ENCODE assay signal across 10 mouse cellular contexts in genomic region chr10:62104835-62105576, GRCm38 (mm10). TPM values are rescaled to one million over a fixed set of nuclear protein-coding genes. Genes with fewer than 3 reads are reported as not detected.
A peak's percentile ranks its signal among the peaks of the same experiment; 100 is the strongest.
DNase-seq lines count a peak whose midpoint lies in the region; ATAC-seq and TF ChIP-seq lines count a peak whose summit lies in the region.
"Had no signal": no experiment of that assay in that cellular context is flagged by ENCODE, and none has a peak within 500 bp of the region (broad histone marks: within the 10 kb centered on the region; RNA-seq: fewer than 3 reads in every experiment).

No protein-coding gene starts in this region.

- TF ChIP-seq RAD21 in MEL (IDR thresholded peaks at IDR 0.05; ENCODE audit: low read depth, low read length) = peak; percentile 76

- TF ChIP-seq POLR2A in MEL (IDR thresholded peaks at IDR 0.05; ENCODE audit: control insufficient read depth in 1 of 2, insufficient read depth in 1 of 2, low read depth in 1 of 2, low read length in 2 of 2, poor library complexity in 1 of 2) = no peak

- no peak for TF ChIP-seq EP300 in heart, postnatal 0 days (IDR thresholded peaks at IDR 0.05; ENCODE audit: low read depth)
- no peak for TF ChIP-seq EP300 in MEL (IDR thresholded peaks at IDR 0.05; ENCODE audit: low read depth in 1 of 2, low read length in 2 of 2)

- no peak overlapping the region for H3K4me2 ChIP-seq in heart, postnatal 0 days (ENCODE audit: low read depth, low read length)
- no peak overlapping the region for H3K4me2 ChIP-seq in heart, embryonic 11.5 days
- H3K4me2 ChIP-seq: embryonic facial prominence, embryonic 12.5 days had no signal

- intact Hi-C loops in left cerebral cortex, adult 2 months (cut with DNase I) = loop anchor here (1.0 kb wide), 2 partner anchors 78 to 138 kb away; no protein-coding TSS in a partner anchor

- H3K36me3 ChIP-seq in heart, postnatal 0 days (replicated peaks; ENCODE audit: control insufficient read depth, insufficient read depth, low read length) = no peaks in the 10 kb centered on the region
- no peaks in the 10 kb centered on the region for H3K36me3 ChIP-seq in heart, embryonic 11.5 days (ENCODE audit: control insufficient read depth, insufficient read depth, low read length)
- H3K36me3 ChIP-seq in MEL (ENCODE audit: control insufficient read depth in 1 of 2, insufficient read depth in 2 of 2, low read length in 2 of 2) = no peaks in the 10 kb centered on the region
- H3K36me3 ChIP-seq: embryonic facial prominence, embryonic 12.5 days had no signal

- H3K4me1 ChIP-seq in heart, postnatal 0 days (ENCODE audit: control insufficient read depth, insufficient read depth) = no peaks in the 10 kb centered on the region
- H3K4me1 ChIP-seq in heart, embryonic 11.5 days (ENCODE audit: control insufficient read depth, insufficient read depth, low read length) = no peaks in the 10 kb centered on the region
- H3K4me1 ChIP-seq in MEL (ENCODE audit: control insufficient read depth in 1 of 2, insufficient read depth in 2 of 2, low read length in 2 of 2) = no peaks in the 10 kb centered on the region

- H3K9me3 ChIP-seq in heart, postnatal 0 days (replicated peaks; ENCODE audit: control insufficient read depth, low read length) = no peaks in the 10 kb centered on the region
- H3K9me3 ChIP-seq in heart, embryonic 11.5 days (replicated peaks; ENCODE audit: control insufficient read depth, low read length) = no peaks in the 10 kb centered on the region
- no peaks in the 10 kb centered on the region for H3K9me3 ChIP-seq in MEL (replicated peaks; ENCODE audit: insufficient read depth, low read length)
- H3K9me3 ChIP-seq: embryonic facial prominence, embryonic 12.5 days had no signal

- WGBS in heart, postnatal 0 days = 21% methylated on average over 7 of the region's 7 CpGs
- WGBS in heart, embryonic 11.5 days (ENCODE audit: insufficient replicate concordance) = 20% methylated on average over 7 of the region's 7 CpGs

- peaks cover 53% of the 10 kb centered on the region for H3K27me3 ChIP-seq in heart, postnatal 0 days (ENCODE audit: control insufficient read depth, insufficient read depth, low read length)
- H3K27me3 ChIP-seq in heart, embryonic 11.5 days (ENCODE audit: control insufficient read depth, insufficient read depth, low read length) = peaks cover 54% of the 10 kb centered on the region
- no peaks in the 10 kb centered on the region for H3K27me3 ChIP-seq in MEL (ENCODE audit: control insufficient read depth in 1 of 2, insufficient read depth in 2 of 2, low read length in 2 of 2)

- peak; percentile 38 for DNase-seq in heart, postnatal 0 days (ENCODE audit: low spot score)
- peak; percentile 72 for DNase-seq in MEL (ENCODE audit: low read depth, low spot score)
- peak; percentile 69 for DNase-seq in cerebellum, adult 11-12 months
- peak; percentile 77 to 78 for DNase-seq in frontal cortex, postnatal 36 days (ENCODE audit: low spot score in 2 of 2)
- peak; percentile 68 to 82 for DNase-seq in left cerebral cortex, adult 2 months (ENCODE audit: extremely low spot score in 1 of 2, low spot score in 2 of 2)
- DNase-seq in naive thymus-derived CD4-positive, alpha-beta T cell, adult 2 months (ENCODE audit: low read depth) = peak; percentile 40
- peak; percentile 36 for DNase-seq in testis, postnatal 14 days (ENCODE audit: low spot score)

- ATAC-seq in heart, postnatal 0 days (ENCODE audit: insufficient read depth, low read depth) = no peak
- no peak for ATAC-seq in heart, embryonic 11.5 days (replicated peaks; ENCODE audit: insufficient number of reproducible peaks, low FRiP score, low TSS enrichment)

- no peak overlapping the region for H3K27ac ChIP-seq in heart, postnatal 0 days (ENCODE audit: low read depth)
- H3K27ac ChIP-seq in heart, embryonic 11.5 days (ENCODE audit: low read depth, low read length) = no peak overlapping the region
- H3K27ac ChIP-seq in MEL (ENCODE audit: control insufficient read depth, low read depth, low read length) = no peak overlapping the region
- H3K27ac ChIP-seq in left cerebral cortex, adult 2 months = 0 out of 2 replicates have a peak overlapping the region, but pooled peaks have one; percentile 19
- H3K27ac ChIP-seq: embryonic facial prominence, embryonic 12.5 days; macrophage had no signal

- H3K9ac ChIP-seq in heart, postnatal 0 days (replicated peaks; ENCODE audit: low read depth, low read length) = no peak overlapping the region
- H3K9ac ChIP-seq in heart, embryonic 11.5 days (ENCODE audit: low read depth, low read length) = no peak overlapping the region
- no peak overlapping the region for H3K9ac ChIP-seq in MEL (ENCODE audit: control insufficient read depth, low read depth, low read length, poor library complexity, severe bottlenecking)
- H3K9ac ChIP-seq: embryonic facial prominence, embryonic 12.5 days had no signal

- H3K79me2 ChIP-seq in MEL (ENCODE audit: control insufficient read depth, insufficient read depth, low read length, poor library complexity) = no peaks in the 10 kb centered on the region

- peak; percentile 85 for TF ChIP-seq CTCF in heart, postnatal 0 days (IDR thresholded peaks at IDR 0.05; ENCODE audit: low read depth)
- peak; percentile 54 to 85 (median 82); a peak in 5 of 6 replicates for TF ChIP-seq CTCF in MEL (IDR thresholded peaks at IDR 0.05 in 2 of 3, conservative IDR thresholded peaks at IDR 0.05 in 1 of 3; ENCODE audit: control insufficient read depth in 1 of 3, insufficient read depth in 1 of 3, low read depth in 2 of 3, low read length in 3 of 3, poor library complexity in 1 of 3, severe bottlenecking in 1 of 3)
- TF ChIP-seq CTCF in left cerebral cortex, adult 2 months (IDR thresholded peaks at IDR 0.05) = peak; percentile 82

- no peak overlapping the region for H3K4me3 ChIP-seq in heart, postnatal 0 days (ENCODE audit: low read depth, low read length)
- no peak overlapping the region for H3K4me3 ChIP-seq in heart, embryonic 11.5 days (ENCODE audit: low read depth, low read length)
- H3K4me3 ChIP-seq in MEL (ENCODE audit: control insufficient read depth in 1 of 2, insufficient read depth in 1 of 2, low read depth in 2 of 2, low read length in 2 of 2) = no peak overlapping the region
- no peak overlapping the region for H3K4me3 ChIP-seq in left cerebral cortex, adult 2 months
- H3K4me3 ChIP-seq: embryonic facial prominence, embryonic 12.5 days had no signal

TF ChIP-seq in MEL, 35 proteins besides CTCF, POLR2A, EP300 and RAD21:
- TF ChIP-seq CHD2 (IDR thresholded peaks at IDR 0.05; ENCODE audit: low read length) = no peak
- no peak for TF ChIP-seq NELFE (IDR thresholded peaks at IDR 0.05; ENCODE audit: low read depth, low read length)
- TF ChIP-seq RCOR1 (IDR thresholded peaks at IDR 0.05; ENCODE audit: low read depth, low read length) = no peak
- TF ChIP-seq MAZ (IDR thresholded peaks at IDR 0.05; ENCODE audit: low read depth, low read length) = 0 out of 2 replicates have a peak, but pooled peaks have one; percentile 29
- TF ChIP-seq MYC (IDR thresholded peaks at IDR 0.05; ENCODE audit: low read depth, low read length) = peak; percentile 56; the same call in 1 of the 2 replicates
- TF ChIP-seq ZC3H11A (IDR thresholded peaks at IDR 0.05; ENCODE audit: low read depth, low read length) = peak; percentile 70
- TF ChIP-seq SMC3 (IDR thresholded peaks at IDR 0.05; ENCODE audit: low read depth, low read length) = peak; percentile 85
- TF ChIP-seq TAL1 (IDR thresholded peaks at IDR 0.05; ENCODE audit: low read length) = no peak
- 0 out of 2 replicates have a peak, but pooled peaks have one; percentile 20 for TF ChIP-seq MXI1 (IDR thresholded peaks at IDR 0.05; ENCODE audit: low read depth, low read length)
- peak; percentile 72 for TF ChIP-seq ZNF384 (IDR thresholded peaks at IDR 0.05; ENCODE audit: low read depth, low read length)

RNA-seq across cellular contexts. Expression of gene Neurog3, which starts 27.9 kb away (rescaled TPM):
- not detected in 2 replicates for total RNA-seq in heart, postnatal 0 days (2014; rRNA removed; ENCODE audit: low replicate concordance)
- not detected in 2 replicates for polyA plus RNA-seq in heart, postnatal 0 days (2015; fragmentation: Nextera tagmentation; extraction: Ambion mirVana)
- 0.21 TPM in 1 of 2 replicates, not detected in the other for polyA plus RNA-seq in heart, embryonic 11.5 days (2014; fragmentation: Nextera tagmentation; extraction: Ambion mirVana)
- not detected in 2 replicates for total RNA-seq in MEL (2012; rRNA removed)
- not detected for polyA plus RNA-seq in MEL (2012; ENCODE audit: insufficient read depth in 1 of 2, insufficient read length in 2 of 2, low read depth in 1 of 2, low replicate concordance in 2 of 2, missing spikeins in 1 of 2)
- total RNA-seq in left cerebral cortex, adult 2 months (2021) = not detected
- polyA plus RNA-seq: macrophage had no signal

RNA-seq across cellular contexts. Expression of gene Fam241b, which starts 38.7 kb away (rescaled TPM):
- total RNA-seq in heart, postnatal 0 days (2014; rRNA removed; ENCODE audit: low replicate concordance) = not detected in 2 replicates
- 2.3 and 2.4 TPM in 2 replicates for polyA plus RNA-seq in heart, postnatal 0 days (2015; fragmentation: Nextera tagmentation; extraction: Ambion mirVana)
- polyA plus RNA-seq in heart, embryonic 11.5 days (2014; fragmentation: Nextera tagmentation; extraction: Ambion mirVana) = 0.96 and 1.2 TPM in 2 replicates
- 13.8 and 19.0 TPM in 2 replicates for total RNA-seq in MEL (2012; rRNA removed)
- 10 to 100 TPM in 1 of 2 experiments, not detected in 1; 11.2 TPM for polyA plus RNA-seq in MEL (2012; ENCODE audit: insufficient read depth in 1 of 2, insufficient read length in 2 of 2, low read depth in 1 of 2, low replicate concordance in 2 of 2, missing spikeins in 1 of 2)
- total RNA-seq in left cerebral cortex, adult 2 months (2021) = 10 to 100 TPM; 50.1 to 58.3 TPM
- polyA plus RNA-seq: macrophage had no signal

Comparison
In these comparisons a context has a peak if more than half of its experiments do, and no peak if none do; other contexts are left out.
1. RNA of gene Fam241b, which starts 38.7 kb away (total RNA-seq): 50.1 to 58.3 TPM in left cerebral cortex, adult 2 months and 13.8 to 19.0 TPM in MEL; not detected in heart, postnatal 0 days; every median in the first group is over 10 times any median in the second.
2. Peak in every context shown above with its lines, with median percentiles within 50 percentile points of each other: DNase-seq and CTCF ChIP-seq.